Mouse (Mus musculus) intestine, embryonic 16.5 days (tissue): ENCODE results near the gene Cox18. TPM values are rescaled to one million over a fixed set of nuclear protein-coding genes. Genes with fewer than 3 reads are reported as not detected.
A peak's percentile ranks its signal among the peaks of the same experiment; 100 is the strongest.

Experiments
- ATAC-seq: fragments of 200-750 bp; cut with Nextera tagmentation; 2 replicates; pipeline ENCODE4 v1.8.0; 2017; ENCODE audit warnings: moderate TSS enrichment, moderate library complexity
- H3K27ac ChIP-seq: fragments of 300-500 bp; sonication (generic); 2 replicates; pipeline ENCODE4 v1.5.1; 2014; ENCODE audit warnings: mild to moderate bottlenecking, low read length
- H3K27me3 ChIP-seq: fragments of 300-500 bp; sonication (generic); replicated peaks from 2 replicates; pipeline ENCODE4 v1.6.1; 2014; ENCODE audit warnings: low read length, control low read depth, mixed read lengths; ENCODE audit not compliant: control insufficient read depth, insufficient read depth
- H3K36me3 ChIP-seq: fragments of 300-500 bp; sonication (generic); 2 replicates; pipeline ENCODE4 v1.6.1; 2014; ENCODE audit warnings: low read length, control low read depth; ENCODE audit not compliant: control insufficient read depth, insufficient read depth
- H3K4me1 ChIP-seq: fragments of 300-500 bp; sonication (generic); 2 replicates; pipeline ENCODE4 v1.6.1; 2014; ENCODE audit warnings: low read length, control low read depth, mixed read lengths; ENCODE audit not compliant: control insufficient read depth, insufficient read depth
- H3K4me2 ChIP-seq: fragments of 300-500 bp; sonication (generic); 2 replicates; pipeline ENCODE4 v1.6.1; 2014; ENCODE audit warnings: low read depth, low read length, control low read depth
- H3K4me3 ChIP-seq: fragments of 300-500 bp; sonication (generic); 2 replicates; pipeline ENCODE4 v1.5.1; 2014; ENCODE audit warnings: mild to moderate bottlenecking, low read length
- H3K9ac ChIP-seq: fragments of 300-500 bp; sonication (generic); 2 replicates; pipeline ENCODE4 v1.6.1; 2014; ENCODE audit warnings: low read depth, low read length
- H3K9me3 ChIP-seq: fragments of 300-500 bp; sonication (generic); 2 replicates; pipeline ENCODE4 v1.6.1; 2016; ENCODE audit warnings: low read length, control low read depth; ENCODE audit not compliant: control insufficient read depth
- WGBS: fragments of 180-500 bp; shearing (Covaris S2); extraction: QIAGEN DNeasy Blood & Tissue Kit; methylation state at CpG from one replicate; pipeline ENCODE4 v1.1.7; 2014; 5-methylcytosine and 5-hydroxymethylcytosine counted together
- polyA plus RNA-seq: library from polyadenylated mRNA; unstranded; fragments of >200 nt; fragmentation: Nextera tagmentation; extraction: Ambion mirVana; gene quantifications from 2 replicates; pipeline ENCODE4 v1.2.1, GENCODE M21; 2015

Gene Cox18
- polyA plus RNA-seq, 1 experiment from 2014 or later, result 26.7 TPM

DNA sequence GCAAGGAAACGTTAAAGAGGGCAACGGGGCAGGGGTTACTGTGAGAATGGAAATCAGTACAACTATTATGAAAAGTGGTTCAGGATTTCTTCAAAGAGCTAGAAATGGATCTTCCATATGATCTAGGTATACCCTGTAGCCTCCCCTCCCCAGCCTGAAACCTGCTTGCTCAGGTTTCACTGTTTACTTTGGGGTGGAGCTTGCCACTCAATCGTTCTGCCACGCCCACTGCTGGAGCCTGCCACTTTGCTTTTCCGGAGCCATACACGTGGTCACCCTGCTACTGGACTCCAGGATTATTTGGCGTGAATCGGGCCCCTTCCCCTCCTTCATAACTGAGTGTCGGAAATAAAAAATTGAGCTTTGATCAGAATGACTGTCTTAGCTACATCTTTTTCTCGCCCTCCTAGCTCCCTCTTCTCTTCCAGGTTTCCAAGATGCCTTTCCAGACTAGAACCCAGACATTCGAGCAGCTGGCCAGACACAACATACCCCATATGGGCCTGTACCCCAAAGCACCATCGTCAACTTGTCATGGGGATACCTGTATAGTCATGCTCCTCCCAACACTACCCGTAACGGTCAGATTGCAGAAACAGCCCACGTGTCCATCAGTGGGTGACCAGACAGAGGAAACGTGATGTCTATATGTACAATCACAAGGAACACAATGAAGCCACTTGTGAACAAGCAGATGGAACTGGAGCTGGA lies 23.7 kb downstream of the Cox18 start:
- Histone ChIP-seq H3K27me3 (no peaks in the 10 kb centered on the region), H3K4me3 (no peak overlapping the region), H3K4me2 (no peak overlapping the region), H3K9me3 (no peaks in the 10 kb centered on the region), H3K9ac (no peak overlapping the region), H3K36me3 (no peaks in the 10 kb centered on the region), H3K4me1 (no peaks in the 10 kb centered on the region), H3K27ac (no peak overlapping the region)
- peak; percentile 34; the same call in 1 of the 2 replicates for ATAC-seq
- 51% methylated on average over 16 of the region's 16 CpGs for WGBS

DNA sequence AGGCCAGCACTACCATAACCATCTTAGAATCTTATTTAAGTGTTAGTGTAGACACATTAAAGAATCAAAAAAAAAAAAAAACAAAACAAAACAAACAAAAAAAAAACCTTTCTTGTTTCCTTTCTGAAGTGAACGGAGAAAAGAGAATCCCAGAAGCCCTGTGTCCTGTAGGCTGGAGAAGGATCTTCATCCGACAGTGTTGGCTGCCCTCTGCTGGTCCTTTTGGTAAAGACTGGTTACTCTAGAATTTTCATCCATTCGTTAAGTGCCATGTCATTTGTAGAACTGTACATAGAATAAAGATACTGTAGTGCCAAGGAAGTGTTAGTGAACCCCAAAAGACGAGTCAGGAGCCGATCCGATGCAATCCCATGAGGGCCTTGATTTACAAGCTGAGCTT lies 29.0 kb downstream of the Cox18 start:
- 0 out of 2 replicates have a peak, but pooled peaks have one; percentile 55 for ATAC-seq
- WGBS, result 23% methylated on average over 6 of the region's 6 CpGs
- no peak overlapping the region for H3K27ac ChIP-seq
- H3K27me3 ChIP-seq, result no peaks in the 10 kb centered on the region
- no peaks in the 10 kb centered on the region for H3K9me3 ChIP-seq
- H3K9ac ChIP-seq, result no peak overlapping the region
- no peaks in the 10 kb centered on the region for H3K36me3 ChIP-seq
- no peaks in the 10 kb centered on the region for H3K4me1 ChIP-seq
- H3K4me2 ChIP-seq, result no peak overlapping the region
- H3K4me3 ChIP-seq, result no peak overlapping the region

DNA sequence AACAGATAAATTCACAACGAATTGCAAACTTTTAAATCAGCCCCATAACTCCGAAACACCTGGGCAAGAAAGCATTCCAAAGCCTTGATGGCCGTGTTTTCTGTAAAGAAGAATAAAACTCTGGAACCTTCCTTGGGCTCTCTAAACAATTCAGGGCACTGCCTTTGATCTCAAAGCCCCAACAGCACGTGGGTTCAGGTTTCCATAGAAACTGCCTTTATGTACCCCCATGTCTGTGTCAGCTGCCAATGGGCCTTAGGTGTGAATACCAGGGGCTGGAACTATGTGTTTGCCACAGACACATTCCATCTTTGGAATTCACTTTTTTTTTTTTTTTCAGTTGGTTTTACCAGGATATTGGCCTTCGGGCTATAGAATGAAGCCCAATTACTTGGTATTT lies 41.0 kb downstream of the Cox18 start:
- Histone ChIP-seq H3K4me2 (no peak overlapping the region), H3K27ac (no peak overlapping the region), H3K4me3 (no peak overlapping the region), H3K36me3 (no peaks in the 10 kb centered on the region), H3K9me3 (no peaks in the 10 kb centered on the region), H3K4me1 (no peaks in the 10 kb centered on the region), H3K27me3 (no peaks in the 10 kb centered on the region), H3K9ac (no peak overlapping the region)
- ATAC-seq, result no peak
- 67% methylated on average over 5 of the region's 5 CpGs for WGBS

DNA sequence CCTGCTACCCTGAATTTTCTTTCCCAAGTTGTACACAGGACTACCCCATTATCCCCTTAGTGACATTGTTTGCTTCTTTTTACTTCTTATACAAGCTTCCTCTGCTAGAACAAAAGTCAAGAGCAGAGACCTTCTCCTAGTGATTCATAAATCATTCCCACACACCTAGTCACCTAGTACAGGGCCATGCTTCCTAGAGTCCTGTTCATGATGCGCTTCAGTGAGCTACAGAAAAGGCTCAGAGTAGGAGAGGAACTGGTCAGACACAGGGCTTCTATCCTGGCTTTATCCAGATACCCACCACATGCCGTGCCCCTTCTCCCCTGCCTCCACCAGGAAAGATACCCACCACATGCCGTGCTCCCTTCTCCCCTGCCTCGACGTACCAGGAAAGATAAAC lies 44.7 kb downstream of the Cox18 start:
- no peak overlapping the region for H3K4me2 ChIP-seq
- no peaks in the 10 kb centered on the region for H3K36me3 ChIP-seq
- H3K4me1 ChIP-seq, result no peaks in the 10 kb centered on the region
- no peaks in the 10 kb centered on the region for H3K27me3 ChIP-seq
- no peaks in the 10 kb centered on the region for H3K9me3 ChIP-seq
- H3K27ac ChIP-seq, result no peak overlapping the region
- ATAC-seq, result no peak
- H3K9ac ChIP-seq, result no peak overlapping the region
- no peak overlapping the region for H3K4me3 ChIP-seq
- WGBS, result 69% methylated on average over 5 of the region's 5 CpGs

DNA sequence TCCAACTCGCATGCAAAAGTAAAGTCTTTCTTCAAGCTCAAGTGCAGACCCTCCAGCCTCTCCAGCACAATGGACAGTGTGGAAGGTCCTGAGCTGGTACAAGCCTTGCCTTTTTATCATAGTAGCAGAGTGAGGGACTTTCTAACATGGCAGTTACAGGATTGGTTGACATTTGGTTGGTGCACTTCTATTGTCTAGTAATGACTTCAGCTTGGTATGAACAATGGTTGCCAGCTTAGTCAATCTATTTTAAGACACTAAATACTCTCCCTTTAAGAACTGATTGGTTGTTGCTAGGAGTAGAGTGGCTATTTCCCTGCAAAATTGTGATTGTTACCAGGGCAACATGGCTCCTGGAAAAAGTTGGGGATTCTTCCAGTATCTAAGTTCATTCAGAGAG lies 45.7 kb downstream of the Cox18 start:
- H3K4me1 ChIP-seq, result no peaks in the 10 kb centered on the region
- H3K36me3 ChIP-seq, result no peaks in the 10 kb centered on the region
- H3K4me3 ChIP-seq, result no peak overlapping the region
- no peaks in the 10 kb centered on the region for H3K9me3 ChIP-seq
- H3K4me2 ChIP-seq, result no peak overlapping the region
- no peak overlapping the region for H3K27ac ChIP-seq
- ATAC-seq, result no peak
- H3K9ac ChIP-seq, result no peak overlapping the region
- 88% methylated on average over 1 of the region's 1 CpGs for WGBS
- H3K27me3 ChIP-seq, result no peaks in the 10 kb centered on the region

Other genes starting within 250 kb of the Cox18 start
- 16.1 and 17.8 TPM in 2 replicates for gene Ankrd17, start 142.6 kb upstream of the Cox18 start, polyA plus RNA-seq
- 5.2 and 6.3 TPM in 2 replicates for gene Gm9958, start 143.2 kb upstream of the Cox18 start, polyA plus RNA-seq
- gene Alb, start 236.9 kb upstream of the Cox18 start, polyA plus RNA-seq, result 40.3 and 106 TPM in 2 replicates